Mouse (Mus musculus) intestine, postnatal 0 days (tissue): ENCODE data around the gene Zfp809. TPM values are rescaled to one million over a fixed set of nuclear protein-coding genes. Genes with fewer than 3 reads are reported as not detected.

ENCODE experiments used
- ATAC-seq: fragments of 200-750 bp; cut with Nextera tagmentation; 2 replicates; pipeline ENCODE4 v1.8.0; 2017; ENCODE audit warnings: mild to moderate bottlenecking, moderate TSS enrichment, moderate library complexity
- H3K27ac ChIP-seq: fragments of 300-500 bp; sonication (generic); 2 replicates; pipeline ENCODE4 v1.5.1; 2014; ENCODE audit warnings: mild to moderate bottlenecking, low read depth, low read length, moderate library complexity
- H3K27me3 ChIP-seq: fragments of 300-500 bp; sonication (generic); replicated peaks from 2 replicates; pipeline ENCODE4 v1.6.1; 2014; ENCODE audit warnings: low read length, mixed read lengths; ENCODE audit not compliant: control insufficient read depth, insufficient read depth
- H3K36me3 ChIP-seq: fragments of 300-500 bp; sonication (generic); 2 replicates; pipeline ENCODE4 v1.6.1; 2014; ENCODE audit warnings: mild to moderate bottlenecking, moderate library complexity; ENCODE audit not compliant: control insufficient read depth, insufficient read depth
- H3K4me1 ChIP-seq: fragments of 300-500 bp; sonication (generic); replicated peaks from 2 replicates; pipeline ENCODE4 v1.6.1; 2014; ENCODE audit warnings: antibody characterized with exemption, low read length, mixed read lengths; ENCODE audit not compliant: control insufficient read depth, insufficient read depth
- H3K4me2 ChIP-seq: fragments of 300-500 bp; sonication (generic); replicated peaks from 2 replicates; pipeline ENCODE4 v1.6.1; 2014; ENCODE audit warnings: low read depth, mild to moderate bottlenecking, moderate library complexity
- H3K4me3 ChIP-seq: fragments of 300-500 bp; sonication (generic); 2 replicates; pipeline ENCODE4 v1.5.1; 2014; ENCODE audit warnings: low read depth, low read length
- H3K9ac ChIP-seq: fragments of 300-500 bp; sonication (generic); 2 replicates; pipeline ENCODE4 v1.6.1; 2014; ENCODE audit warnings: mild to moderate bottlenecking, low read depth, low read length
- H3K9me3 ChIP-seq: fragments of 300-500 bp; sonication (generic); 2 replicates; pipeline ENCODE4 v1.6.1; 2016; ENCODE audit warnings: mixed run types; ENCODE audit not compliant: control insufficient read depth
- CTCF ChIP-seq: sonication (generic); IDR thresholded peaks from 2 replicates; pipeline ENCODE4 v1.5.1; 2016; ENCODE audit warnings: low read depth, mild to moderate bottlenecking, control low read depth, antibody characterized with exemption, moderate library complexity
- WGBS: fragments of 180-500 bp; shearing (Covaris S2); extraction: QIAGEN DNeasy Blood & Tissue Kit; methylation state at CpG from one replicate; pipeline ENCODE4 v1.1.7; 2014; 5-methylcytosine and 5-hydroxymethylcytosine counted together
- polyA plus RNA-seq: library from polyadenylated mRNA; unstranded; fragments of >200 nt; fragmentation: Nextera tagmentation; extraction: Ambion mirVana; gene quantifications from 2 replicates; pipeline ENCODE4 v1.2.1, GENCODE M21; 2015

Gene Zfp809
- polyA plus RNA-seq, 1 experiment from 2014 or later, result 12.6 TPM

DNA sequence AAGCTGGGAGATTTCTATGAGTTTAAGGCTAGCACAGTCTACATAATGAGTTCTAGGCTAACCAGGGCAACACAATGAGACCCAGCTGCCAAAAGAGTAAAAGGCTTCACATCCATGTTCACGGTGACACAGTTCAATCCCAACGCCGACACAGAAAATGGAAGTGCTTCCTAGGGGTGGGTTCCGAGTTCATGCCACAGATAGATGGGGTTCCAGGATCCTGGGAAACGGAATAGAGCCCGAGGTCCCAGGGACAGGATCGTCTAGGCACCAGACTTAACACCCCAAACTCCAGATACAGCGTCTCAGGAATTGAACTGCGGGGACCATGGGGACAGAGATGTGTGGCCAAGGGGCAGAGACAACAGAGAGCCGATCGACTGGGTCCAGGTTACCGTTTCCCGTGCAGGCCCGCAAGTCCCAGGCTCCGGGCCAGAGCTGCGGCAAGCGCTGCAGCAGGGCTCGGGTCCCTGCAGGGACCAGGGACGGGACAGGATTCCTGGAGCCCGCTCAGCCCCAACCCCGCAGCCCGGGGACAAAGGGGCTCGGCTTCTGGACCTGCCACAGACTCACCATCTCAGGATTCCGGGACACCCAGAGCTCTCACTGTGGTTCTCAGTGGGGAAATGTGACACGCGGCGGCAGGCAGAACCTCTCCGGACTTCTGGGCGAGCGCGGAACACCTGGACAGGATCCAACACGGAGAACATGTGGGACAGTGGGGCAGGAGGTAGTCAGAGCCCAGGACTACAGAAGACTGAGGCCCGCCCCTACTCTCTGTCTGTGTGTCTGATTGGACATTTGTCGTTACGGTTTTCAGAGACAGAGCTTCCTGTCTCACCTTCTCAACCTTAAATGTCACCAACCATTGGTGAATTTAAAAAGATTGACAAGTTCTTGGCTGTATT is 33.9 kb downstream of the Zfp809 start, which contains the start of gene Zfp599:
TSS of gene Zfp599 (minus strand) at position 712 of the 908 bp plus-strand sequence.
- peak; percentile 98 for ATAC-seq
- Histone ChIP-seq H3K9ac (peak within 1 kb of the TSS; percentile 81), H3K36me3 (no peaks in the 10 kb centered on the region), H3K4me2 (peak within 1 kb of the TSS; percentile 87), H3K9me3 (no peaks in the 10 kb centered on the region), H3K27me3 (no peaks in the 10 kb centered on the region), H3K27ac (peak within 1 kb of the TSS; percentile 22; the same call in 1 of the 2 replicates), H3K4me1 (no peaks in the 10 kb centered on the region), H3K4me3 (peak within 1 kb of the TSS; percentile 68)
- 2% methylated on average over 35 of the region's 35 CpGs for WGBS
- no peak for TF ChIP-seq CTCF

- no peak for TF ChIP-seq CTCF
- no peaks in the 10 kb centered on the region for H3K9me3 ChIP-seq
- H3K4me3 ChIP-seq, result peak overlapping the region; percentile 68
- no peaks in the 10 kb centered on the region for H3K4me1 ChIP-seq
- H3K4me2 ChIP-seq, result peak overlapping the region; percentile 87
- no peak overlapping the region for H3K9ac ChIP-seq
- H3K36me3 ChIP-seq, result no peaks in the 10 kb centered on the region
- WGBS, result 25% methylated on average over 3 of the region's 3 CpGs
- no peaks in the 10 kb centered on the region for H3K27me3 ChIP-seq
- H3K27ac ChIP-seq, result no peak overlapping the region
- ATAC-seq, result no peak
Measured at GRCm38 (mm10) chr9:22260092-22260422, 34.5 kb downstream of the Zfp809 start.

DNA sequence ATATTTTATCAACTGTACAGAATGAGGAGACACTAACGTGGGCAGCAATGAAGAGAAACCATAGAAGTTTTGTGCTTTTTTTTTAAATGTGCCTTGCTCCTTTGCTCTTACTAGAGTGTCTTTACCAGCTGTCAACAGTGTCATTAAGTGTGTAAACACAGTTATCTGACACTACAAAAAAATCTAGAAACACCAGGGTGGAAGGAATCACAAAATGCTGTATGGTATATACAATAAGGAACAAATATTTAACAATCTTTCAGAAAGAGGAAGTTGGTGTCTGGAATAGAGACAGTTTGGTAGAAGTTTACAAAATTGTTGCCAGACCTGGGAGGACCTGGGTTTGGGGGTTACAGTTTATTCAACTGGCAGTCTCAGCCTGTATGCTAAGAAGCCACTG is 36.1 kb downstream of the Zfp809 start:
- WGBS, result 57% methylated on average over 1 of the region's 1 CpGs
- H3K36me3 ChIP-seq, result no peaks in the 10 kb centered on the region
- H3K4me3 ChIP-seq, result no peak overlapping the region
- H3K9me3 ChIP-seq, result no peaks in the 10 kb centered on the region
- H3K27me3 ChIP-seq, result no peaks in the 10 kb centered on the region
- no peak overlapping the region for H3K4me2 ChIP-seq
- TF ChIP-seq CTCF, result no peak
- no peak for ATAC-seq
- no peak overlapping the region for H3K27ac ChIP-seq
- H3K4me1 ChIP-seq, result no peaks in the 10 kb centered on the region
- H3K9ac ChIP-seq, result no peak overlapping the region

GRCm38 (mm10) chr9:22262611-22263010 is 37.1 kb downstream of the Zfp809 start:
- no peak for ATAC-seq

GRCm38 (mm10) chr9:22268886-22269285 is 43.4 kb downstream of the Zfp809 start:
- Histone ChIP-seq H3K27me3 (no peaks in the 10 kb centered on the region), H3K9me3 (no peaks in the 10 kb centered on the region), H3K4me3 (no peak overlapping the region), H3K4me1 (no peaks in the 10 kb centered on the region), H3K36me3 (no peaks in the 10 kb centered on the region), H3K27ac (no peak overlapping the region), H3K9ac (no peak overlapping the region), H3K4me2 (no peak overlapping the region)
- no peak for TF ChIP-seq CTCF
- 96% methylated on average over 1 of the region's 1 CpGs for WGBS
- no peak for ATAC-seq

More at GRCm38 (mm10) chr9:22262611-22263010, 37.1 kb downstream of the Zfp809 start:
- no peak overlapping the region for H3K4me2 ChIP-seq
- no peak for TF ChIP-seq CTCF
- 87% methylated on average over 10 of the region's 10 CpGs for WGBS
- H3K4me1 ChIP-seq, result no peaks in the 10 kb centered on the region
- H3K27ac ChIP-seq, result no peak overlapping the region
- no peaks in the 10 kb centered on the region for H3K27me3 ChIP-seq
- H3K9me3 ChIP-seq, result no peaks in the 10 kb centered on the region
- H3K36me3 ChIP-seq, result no peaks in the 10 kb centered on the region
- no peak overlapping the region for H3K4me3 ChIP-seq
- H3K9ac ChIP-seq, result no peak overlapping the region

GRCm38 (mm10) chr9:22278733-22279132 is 53.2 kb downstream of the Zfp809 start:
- H3K9me3 ChIP-seq, result peaks cover 46% of the 10 kb centered on the region
- H3K27me3 ChIP-seq, result no peaks in the 10 kb centered on the region
- no peak overlapping the region for H3K9ac ChIP-seq
- H3K4me1 ChIP-seq, result no peaks in the 10 kb centered on the region
- H3K4me2 ChIP-seq, result no peak overlapping the region
- ATAC-seq, result no peak
- 97% methylated on average over 4 of the region's 4 CpGs for WGBS
- H3K4me3 ChIP-seq, result no peak overlapping the region
- peaks cover 69% of the 10 kb centered on the region for H3K36me3 ChIP-seq
- no peak for TF ChIP-seq CTCF
- H3K27ac ChIP-seq, result peak overlapping the region; percentile 36

Other genes with a start within 250 kb of the Zfp809 start
- gene Rgl3, start 236.3 kb upstream of the Zfp809 start, polyA plus RNA-seq, result 2.1 and 2.5 TPM in 2 replicates
- gene Ccdc151, start 223.1 kb upstream of the Zfp809 start, polyA plus RNA-seq, result 0.22 and 0.35 TPM in 2 replicates
- 98.6 and 104 TPM in 2 replicates for gene Prkcsh, start 222.9 kb upstream of the Zfp809 start, polyA plus RNA-seq
- 0.78 and 0.99 TPM in 2 replicates for gene Elavl3, start 173.7 kb upstream of the Zfp809 start, polyA plus RNA-seq
- gene Gm49318, start 154.5 kb upstream of the Zfp809 start, polyA plus RNA-seq, result not detected in 2 replicates
- gene Zfp653, start 154.3 kb upstream of the Zfp809 start, polyA plus RNA-seq, result 4.2 and 4.5 TPM in 2 replicates
- 23.8 and 25.3 TPM in 2 replicates for gene Ecsit, start 140.3 kb upstream of the Zfp809 start, polyA plus RNA-seq
- gene Cnn1, start 126.5 kb upstream of the Zfp809 start, polyA plus RNA-seq, result 419 and 432 TPM in 2 replicates
- 93.7 and 99.4 TPM in 2 replicates for gene Elof1, start 108.5 kb upstream of the Zfp809 start, polyA plus RNA-seq
- gene Acp5, start 90.0 kb upstream of the Zfp809 start, polyA plus RNA-seq, result 175 and 178 TPM in 2 replicates
- gene Pigyl, start 68.9 kb upstream of the Zfp809 start, polyA plus RNA-seq, result 121 and 123 TPM in 2 replicates
- 0.27 and 0.38 TPM in 2 replicates for gene Zfp872, start 37.6 kb upstream of the Zfp809 start, polyA plus RNA-seq
- gene Zfp599, start 34.2 kb downstream of the Zfp809 start, polyA plus RNA-seq, result 1.3 and 1.5 TPM in 2 replicates
- gene Zfp810, start 81.9 kb downstream of the Zfp809 start, polyA plus RNA-seq, result 7.7 and 8.4 TPM in 2 replicates
- gene Anln, start 163.5 kb downstream of the Zfp809 start, polyA plus RNA-seq, result 9.9 and 10.9 TPM in 2 replicates
- gene 9530077C05Rik, start 185.8 kb downstream of the Zfp809 start, polyA plus RNA-seq, result 1.8 and 2.0 TPM in 2 replicates
- gene Gm17545, start 228.6 kb downstream of the Zfp809 start, polyA plus RNA-seq, result not detected in 2 replicates
- gene Rp9, start 244.0 kb downstream of the Zfp809 start, polyA plus RNA-seq, result 94.5 and 95.2 TPM in 2 replicates